Mouse (Mus musculus): ENCODE results near the gene Ogfod1. TPM values are rescaled to one million over a fixed set of nuclear protein-coding genes. Genes with fewer than 3 reads are reported as not detected.

The Ogfod1 gene
- total and polyA plus RNA-seq, 2 experiments from 2014 or later, result 8.5 to 11.2 TPM

GRCm38 (mm10) chr8:94011076-94012012, 25.7 kb upstream of the Ogfod1 start:
- H3K27me3 ChIP-seq (ENCODE audit: insufficient read depth, low read length), result no peaks in the 10 kb centered on the region
- no peaks in the 10 kb centered on the region for H3K36me3 ChIP-seq (ENCODE audit: insufficient read depth, low read length)
- WGBS, result 2% methylated on average over 48 of the region's 48 CpGs
- peaks cover 12% of the 10 kb centered on the region for H3K4me1 ChIP-seq (ENCODE audit: insufficient read depth, low read length)
- no peak for DNase-seq (ENCODE audit: low spot score)
- peak overlapping the region; percentile 95 for H3K4me3 ChIP-seq (ENCODE audit: low read length)
- ATAC-seq, result no peak
- no peak for TF ChIP-seq CTCF (IDR thresholded peaks at IDR 0.05; ENCODE audit: low read depth)
- peak overlapping the region; percentile 99 for H3K9ac ChIP-seq (replicated peaks; ENCODE audit: low read length)
- peak overlapping the region; percentile 90 for H3K4me2 ChIP-seq (ENCODE audit: low read depth, low read length)
- H3K27ac ChIP-seq, result peak overlapping the region; percentile 98
- no peaks in the 10 kb centered on the region for H3K9me3 ChIP-seq (ENCODE audit: low read length)

- WGBS, result under 1% methylated on average over 96 of the region's 130 CpGs
- no peaks in the 10 kb centered on the region for H3K9me3 ChIP-seq (ENCODE audit: low read length)
- H3K36me3 ChIP-seq (ENCODE audit: insufficient read depth, low read length), result no peaks in the 10 kb centered on the region
- H3K9ac ChIP-seq (replicated peaks; ENCODE audit: low read length), result peak within 1 kb of the TSS; percentile 99
- peaks cover 12% of the 10 kb centered on the region for H3K4me1 ChIP-seq (ENCODE audit: insufficient read depth, low read length)
- H3K4me3 ChIP-seq (ENCODE audit: low read length), result peak within 1 kb of the TSS; percentile 95
- H3K4me2 ChIP-seq (ENCODE audit: low read depth, low read length), result peak within 1 kb of the TSS; percentile 90
- DNase-seq (ENCODE audit: low spot score) (peak; percentile 89), ATAC-seq (peak; percentile 95)
- no peaks in the 10 kb centered on the region for H3K27me3 ChIP-seq (ENCODE audit: insufficient read depth, low read length)
- TF ChIP-seq CTCF (IDR thresholded peaks at IDR 0.05; ENCODE audit: low read depth), result no peak
- peak within 1 kb of the TSS; percentile 98 for H3K27ac ChIP-seq
These were observed 24.7 kb upstream of the Ogfod1 start, which contains the start of gene Amfr for GRCm38 (mm10) chr8:94012013-94012951. Gene Amfr, minus strand, starts transcription at chr8:94012842.

- 40% methylated on average over 7 of the region's 7 CpGs for WGBS
- peak overlapping the region; percentile 98 for H3K27ac ChIP-seq
- peak; percentile 3 for DNase-seq (ENCODE audit: low spot score)
- no peak for TF ChIP-seq CTCF (IDR thresholded peaks at IDR 0.05; ENCODE audit: low read depth)
- no peaks in the 10 kb centered on the region for H3K9me3 ChIP-seq (ENCODE audit: low read length)
- no peaks in the 10 kb centered on the region for H3K27me3 ChIP-seq (ENCODE audit: insufficient read depth, low read length)
- no peaks in the 10 kb centered on the region for H3K36me3 ChIP-seq (ENCODE audit: insufficient read depth, low read length)
- peak overlapping the region; percentile 90 for H3K4me2 ChIP-seq (ENCODE audit: low read depth, low read length)
- peaks cover 12% of the 10 kb centered on the region for H3K4me1 ChIP-seq (ENCODE audit: insufficient read depth, low read length)
- H3K9ac ChIP-seq (replicated peaks; ENCODE audit: low read length), result peak overlapping the region; percentile 99
- ATAC-seq, result no peak
- peak overlapping the region; percentile 95 for H3K4me3 ChIP-seq (ENCODE audit: low read length)
These were observed 23.9 kb upstream of the Ogfod1 start for GRCm38 (mm10) chr8:94013026-94013612.

- WGBS, result 96% methylated on average over 6 of the region's 6 CpGs
- no peak overlapping the region for H3K9ac ChIP-seq (replicated peaks; ENCODE audit: low read length)
- H3K4me2 ChIP-seq (ENCODE audit: low read depth, low read length), result no peak overlapping the region
- no peaks in the 10 kb centered on the region for H3K27me3 ChIP-seq (ENCODE audit: insufficient read depth, low read length)
- H3K9me3 ChIP-seq (ENCODE audit: low read length), result no peaks in the 10 kb centered on the region
- H3K4me1 ChIP-seq (ENCODE audit: insufficient read depth, low read length), result no peaks in the 10 kb centered on the region
- DNase-seq (ENCODE audit: low spot score) (no peak), ATAC-seq (no peak)
- TF ChIP-seq CTCF (IDR thresholded peaks at IDR 0.05; ENCODE audit: low read depth), result no peak
- H3K27ac ChIP-seq, result no peak overlapping the region
- H3K36me3 ChIP-seq (ENCODE audit: insufficient read depth, low read length), result peaks cover 38% of the 10 kb centered on the region
- H3K4me3 ChIP-seq (ENCODE audit: low read length), result no peak overlapping the region
These were observed 13.1 kb upstream of the Ogfod1 start for GRCm38 (mm10) chr8:94023916-94024315.

GRCm38 (mm10) chr8:94029701-94030100, 7.3 kb upstream of the Ogfod1 start:
- Histone ChIP-seq H3K9ac (replicated peaks; ENCODE audit: low read length) (no peak overlapping the region), H3K4me1 (ENCODE audit: insufficient read depth, low read length) (no peaks in the 10 kb centered on the region; the same call in 1 of the 2 replicates), H3K9me3 (ENCODE audit: low read length) (no peaks in the 10 kb centered on the region), H3K27me3 (ENCODE audit: insufficient read depth, low read length) (no peaks in the 10 kb centered on the region), H3K4me2 (ENCODE audit: low read depth, low read length) (no peak overlapping the region), H3K36me3 (ENCODE audit: insufficient read depth, low read length) (peaks cover 38% of the 10 kb centered on the region), H3K27ac (no peak overlapping the region), H3K4me3 (ENCODE audit: low read length) (no peak overlapping the region)
- ATAC-seq (no peak), DNase-seq (ENCODE audit: low spot score) (no peak)
- 96% methylated on average over 9 of the region's 9 CpGs for WGBS
- TF ChIP-seq CTCF (IDR thresholded peaks at IDR 0.05; ENCODE audit: low read depth), result no peak

GRCm38 (mm10) chr8:94033601-94034000, 3.4 kb upstream of the Ogfod1 start:
- DNase-seq (ENCODE audit: low spot score), result no peak
- WGBS, result 51% methylated on average over 3 of the region's 3 CpGs
- TF ChIP-seq CTCF (IDR thresholded peaks at IDR 0.05; ENCODE audit: low read depth), result no peak

More at GRCm38 (mm10) chr8:94033601-94034000, 3.4 kb upstream of the Ogfod1 start:
- Histone ChIP-seq H3K27me3 (ENCODE audit: insufficient read depth, low read length) (no peaks in the 10 kb centered on the region), H3K9me3 (ENCODE audit: low read length) (no peaks in the 10 kb centered on the region), H3K4me2 (ENCODE audit: low read depth, low read length) (no peak overlapping the region), H3K4me1 (ENCODE audit: insufficient read depth, low read length) (peaks cover 7% of the 10 kb centered on the region), H3K4me3 (ENCODE audit: low read length) (no peak overlapping the region), H3K36me3 (ENCODE audit: insufficient read depth, low read length) (peaks cover 18% of the 10 kb centered on the region), H3K27ac (no peak overlapping the region), H3K9ac (replicated peaks; ENCODE audit: low read length) (no peak overlapping the region)
- no peak for ATAC-seq
